10 mouse cellular contexts compared by ENCODE assay signal in the genomic region with DNA sequence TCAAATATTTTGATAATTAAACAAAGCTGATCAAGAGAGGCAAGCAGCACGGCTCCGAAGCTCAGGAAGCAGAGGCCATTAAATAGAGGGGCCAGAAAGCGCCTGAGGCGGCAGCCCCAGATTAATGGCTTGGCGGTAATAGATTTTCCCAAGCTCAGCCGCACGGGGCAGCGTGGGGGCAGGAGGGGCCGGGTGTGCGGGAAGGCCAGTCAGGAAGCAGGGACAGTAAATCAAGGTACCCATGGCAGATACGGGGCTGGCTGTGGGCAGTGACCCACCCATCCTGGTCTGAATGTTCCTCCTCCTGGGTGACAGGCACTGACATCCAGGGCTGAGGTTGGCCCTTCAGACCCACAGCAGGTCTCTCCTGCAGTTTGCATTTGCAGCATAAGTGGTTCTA. TPM values are rescaled to one million over a fixed set of nuclear protein-coding genes. Genes with fewer than 3 reads are reported as not detected.
DNase-seq lines count a peak whose midpoint lies in the region.
"Had no signal": no experiment of that assay in that cellular context is flagged by ENCODE, and none has a peak within 500 bp of the region (broad histone marks: within the 10 kb centered on the region; RNA-seq: fewer than 3 reads in every experiment).

No protein-coding gene starts in this region.

- DNase-seq in adrenal gland, postnatal 10 days = peak; percentile 19
- DNase-seq in adrenal gland, postnatal 25 days = no peak
- peak; percentile 73 for DNase-seq in embryo, embryonic 11 days
- peak; percentile 54 for DNase-seq in kidney, adult 9 months
- peak; percentile 77 for DNase-seq in mesoderm, embryonic 11.5 days (ENCODE audit: low read depth, low spot score)
- DNase-seq in adipocyte (ENCODE audit: low spot score) = no peak
- DNase-seq in ovary, postnatal 36 days (ENCODE audit: low spot score) = no peak
- no peak for DNase-seq in left cerebral cortex, adult 11 months (ENCODE audit: low spot score)
- DNase-seq: heart, adult 11 months had no signal

RNA-seq across cellular contexts. Expression of gene Ttc34, which starts 55.9 kb away (rescaled TPM):
- under 1 TPM; 0.12 to 0.42 TPM for total RNA-seq in adrenal gland, postnatal 10 days (2021)
- total RNA-seq in adrenal gland, postnatal 25 days (2021) = 0.52 TPM in 1 of 2 replicates, not detected in the other
- total RNA-seq: neutrophil, adult 5-6 weeks had no signal

Comparison
In these comparisons a context has a peak if more than half of its experiments do, and no peak if none do; other contexts are left out.
1. DNase-seq: peak in adrenal gland, postnatal 10 days (single experiment), embryo, embryonic 11 days (single experiment), kidney, adult 9 months (single experiment) and mesoderm, embryonic 11.5 days (single experiment); none in adrenal gland, postnatal 25 days (single experiment), adipocyte (single experiment), ovary, postnatal 36 days (single experiment) and left cerebral cortex, adult 11 months (single experiment).